Mouse (Mus musculus): Measurements from ENCODE around the gene Zbtb7a. TPM values are rescaled to one million over a fixed set of nuclear protein-coding genes. Genes with fewer than 3 reads are reported as not detected.

Zbtb7a gene
- polyA plus RNA-seq, 1 experiment from 2014 or later = 34.2 TPM

- WGBS = 71% methylated on average over 6 of the region's 6 CpGs
- Histone ChIP-seq H3K4me2 (no peak overlapping the region), H3K4me3 (ENCODE audit: low read depth, low read length) (no peak overlapping the region), H3K27ac (ENCODE audit: low read depth, low read length) (no peak overlapping the region; the same call in 1 of the 2 replicates), H3K36me3 (ENCODE audit: control insufficient read depth, insufficient read depth, low read length) (peaks cover 71% of the 10 kb centered on the region), H3K27me3 (replicated peaks; ENCODE audit: control insufficient read depth, insufficient read depth, low read length) (no peaks in the 10 kb centered on the region), H3K9me3 (ENCODE audit: control insufficient read depth, low read length) (no peaks in the 10 kb centered on the region), H3K9ac (ENCODE audit: low read depth, low read length) (no peak overlapping the region), H3K4me1 (replicated peaks; ENCODE audit: control insufficient read depth, insufficient read depth, low read length) (peaks cover 13% of the 10 kb centered on the region)
- no peak for DNase-seq (ENCODE audit: low spot score)
- no peak for ATAC-seq (replicated peaks; ENCODE audit: low FRiP score)
Measured at GRCm38 (mm10) chr10:81151261-81151660, 16.2 kb downstream of the Zbtb7a start.

GRCm38 (mm10) chr10:81152609-81153008 lies 17.6 kb downstream of the Zbtb7a start:
- ATAC-seq (replicated peaks; ENCODE audit: low FRiP score) (peak; percentile 27), DNase-seq (ENCODE audit: low spot score) (no peak)
- Histone ChIP-seq H3K4me2 (peak overlapping the region; percentile 14; the same call in 1 of the 2 replicates), H3K4me3 (ENCODE audit: low read depth, low read length) (no peak overlapping the region), H3K27me3 (replicated peaks; ENCODE audit: control insufficient read depth, insufficient read depth, low read length) (no peaks in the 10 kb centered on the region), H3K9me3 (ENCODE audit: control insufficient read depth, low read length) (no peaks in the 10 kb centered on the region), H3K36me3 (ENCODE audit: control insufficient read depth, insufficient read depth, low read length) (peaks cover 68% of the 10 kb centered on the region), H3K9ac (ENCODE audit: low read depth, low read length) (no peak overlapping the region), H3K4me1 (replicated peaks; ENCODE audit: control insufficient read depth, insufficient read depth, low read length) (peaks cover 13% of the 10 kb centered on the region), H3K27ac (ENCODE audit: low read depth, low read length) (peak overlapping the region; percentile 6; the same call in 1 of the 2 replicates)
- whole genome bisulfite sequencing = 64% methylated on average over 12 of the region's 12 CpGs

GRCm38 (mm10) chr10:81154313-81154712 lies 19.3 kb downstream of the Zbtb7a start:
- ATAC-seq (replicated peaks; ENCODE audit: low FRiP score) = 0 out of 2 replicates have a peak, but pooled peaks have one; percentile 8
- Histone ChIP-seq H3K27me3 (replicated peaks; ENCODE audit: control insufficient read depth, insufficient read depth, low read length) (no peaks in the 10 kb centered on the region), H3K27ac (ENCODE audit: low read depth, low read length) (no peak overlapping the region), H3K9me3 (ENCODE audit: control insufficient read depth, low read length) (no peaks in the 10 kb centered on the region), H3K4me1 (replicated peaks; ENCODE audit: control insufficient read depth, insufficient read depth, low read length) (peaks cover 13% of the 10 kb centered on the region), H3K36me3 (ENCODE audit: control insufficient read depth, insufficient read depth, low read length) (peaks cover 65% of the 10 kb centered on the region), H3K4me2 (no peak overlapping the region), H3K9ac (ENCODE audit: low read depth, low read length) (no peak overlapping the region), H3K4me3 (ENCODE audit: low read depth, low read length) (no peak overlapping the region)
- DNase-seq (ENCODE audit: low spot score) = no peak
- WGBS = 93% methylated on average over 12 of the region's 12 CpGs

GRCm38 (mm10) chr10:81154736-81155135 lies 19.7 kb downstream of the Zbtb7a start:
- no peak overlapping the region for H3K9ac ChIP-seq (ENCODE audit: low read depth, low read length)

GRCm38 (mm10) chr10:81161602-81162317 lies 26.7 kb downstream of the Zbtb7a start:
- Histone ChIP-seq H3K4me2 (peak overlapping the region; percentile 32; the same call in 1 of the 2 replicates), H3K9ac (ENCODE audit: low read depth, low read length) (no peak overlapping the region), H3K36me3 (ENCODE audit: control insufficient read depth, insufficient read depth, low read length) (peaks cover 46% of the 10 kb centered on the region), H3K27me3 (replicated peaks; ENCODE audit: control insufficient read depth, insufficient read depth, low read length) (no peaks in the 10 kb centered on the region), H3K27ac (ENCODE audit: low read depth, low read length) (no peak overlapping the region), H3K4me3 (ENCODE audit: low read depth, low read length) (no peak overlapping the region), H3K9me3 (ENCODE audit: control insufficient read depth, low read length) (no peaks in the 10 kb centered on the region), H3K4me1 (replicated peaks; ENCODE audit: control insufficient read depth, insufficient read depth, low read length) (peaks cover 15% of the 10 kb centered on the region)
- 79% methylated on average over 8 of the region's 8 CpGs for WGBS
- no peak for DNase-seq (ENCODE audit: low spot score)
- ATAC-seq (replicated peaks; ENCODE audit: low FRiP score) = 0 out of 2 replicates have a peak, but pooled peaks have one; percentile 5

More at GRCm38 (mm10) chr10:81154736-81155135, 19.7 kb downstream of the Zbtb7a start:
- Histone ChIP-seq H3K4me2 (no peak overlapping the region), H3K4me3 (ENCODE audit: low read depth, low read length) (no peak overlapping the region), H3K27ac (ENCODE audit: low read depth, low read length) (no peak overlapping the region), H3K36me3 (ENCODE audit: control insufficient read depth, insufficient read depth, low read length) (peaks cover 61% of the 10 kb centered on the region), H3K4me1 (replicated peaks; ENCODE audit: control insufficient read depth, insufficient read depth, low read length) (peaks cover 13% of the 10 kb centered on the region), H3K27me3 (replicated peaks; ENCODE audit: control insufficient read depth, insufficient read depth, low read length) (no peaks in the 10 kb centered on the region), H3K9me3 (ENCODE audit: control insufficient read depth, low read length) (no peaks in the 10 kb centered on the region)
- WGBS = 87% methylated on average over 6 of the region's 6 CpGs
- DNase-seq (ENCODE audit: low spot score) (no peak), ATAC-seq (replicated peaks; ENCODE audit: low FRiP score) (no peak)

GRCm38 (mm10) chr10:81162318-81162652 lies 27.3 kb downstream of the Zbtb7a start:
- Histone ChIP-seq H3K36me3 (ENCODE audit: control insufficient read depth, insufficient read depth, low read length) (peaks cover 41% of the 10 kb centered on the region), H3K9ac (ENCODE audit: low read depth, low read length) (no peak overlapping the region), H3K4me2 (peak overlapping the region; percentile 32; the same call in 1 of the 2 replicates), H3K27ac (ENCODE audit: low read depth, low read length) (no peak overlapping the region), H3K4me3 (ENCODE audit: low read depth, low read length) (no peak overlapping the region), H3K9me3 (ENCODE audit: control insufficient read depth, low read length) (no peaks in the 10 kb centered on the region), H3K4me1 (replicated peaks; ENCODE audit: control insufficient read depth, insufficient read depth, low read length) (peaks cover 18% of the 10 kb centered on the region), H3K27me3 (replicated peaks; ENCODE audit: control insufficient read depth, insufficient read depth, low read length) (no peaks in the 10 kb centered on the region)
- WGBS = 31% methylated on average over 2 of the region's 2 CpGs
- no peak for DNase-seq (ENCODE audit: low spot score)
- 0 out of 2 replicates have a peak, but pooled peaks have one; percentile 30 for ATAC-seq (replicated peaks; ENCODE audit: low FRiP score)

GRCm38 (mm10) chr10:81165118-81165517 lies 30.1 kb downstream of the Zbtb7a start:
- no peak overlapping the region for H3K4me2 ChIP-seq
- peaks cover 25% of the 10 kb centered on the region for H3K36me3 ChIP-seq (ENCODE audit: control insufficient read depth, insufficient read depth, low read length)
- H3K9me3 ChIP-seq (ENCODE audit: control insufficient read depth, low read length) = no peaks in the 10 kb centered on the region
- H3K9ac ChIP-seq (ENCODE audit: low read depth, low read length) = 0 out of 2 replicates have a peak overlapping the region, but pooled peaks have one; percentile 30
- DNase-seq (ENCODE audit: low spot score) (no peak), ATAC-seq (replicated peaks; ENCODE audit: low FRiP score) (no peak)
- WGBS = 76% methylated on average over 8 of the region's 8 CpGs
- no peak overlapping the region for H3K27ac ChIP-seq (ENCODE audit: low read depth, low read length)
- H3K4me3 ChIP-seq (ENCODE audit: low read depth, low read length) = no peak overlapping the region
- H3K4me1 ChIP-seq (replicated peaks; ENCODE audit: control insufficient read depth, insufficient read depth, low read length) = peaks cover 26% of the 10 kb centered on the region
- H3K27me3 ChIP-seq (replicated peaks; ENCODE audit: control insufficient read depth, insufficient read depth, low read length) = no peaks in the 10 kb centered on the region

- Histone ChIP-seq H3K4me1 (replicated peaks; ENCODE audit: control insufficient read depth, insufficient read depth, low read length) (peaks cover 19% of the 10 kb centered on the region), H3K27ac (ENCODE audit: low read depth, low read length) (peak within 1 kb of the TSS; percentile 96), H3K9ac (ENCODE audit: low read depth, low read length) (peak within 1 kb of the TSS; percentile 87), H3K27me3 (replicated peaks; ENCODE audit: control insufficient read depth, insufficient read depth, low read length) (no peaks in the 10 kb centered on the region), H3K4me3 (ENCODE audit: low read depth, low read length) (peak within 1 kb of the TSS; percentile 92), H3K4me2 (peak within 1 kb of the TSS; percentile 93), H3K9me3 (ENCODE audit: control insufficient read depth, low read length) (no peaks in the 10 kb centered on the region), H3K36me3 (ENCODE audit: control insufficient read depth, insufficient read depth, low read length) (peaks cover 13% of the 10 kb centered on the region)
- DNase-seq (ENCODE audit: low spot score) (peak; percentile 99), ATAC-seq (replicated peaks; ENCODE audit: low FRiP score) (peak; percentile 88)
- under 1% methylated on average over 64 of the region's 64 CpGs for WGBS
Measured at GRCm38 (mm10) chr10:81167200-81168086, 32.4 kb downstream of the Zbtb7a start, which contains the start of gene Pias4. Pias4 (minus strand) TSS chr10:81167923.

Data from liver, embryonic 11.5 days (tissue).